Mouse (Mus musculus) kidney, embryonic 16.5 days (tissue): Measurements from ENCODE around the gene Per2. TPM values are rescaled to one million over a fixed set of nuclear protein-coding genes. Genes with fewer than 3 reads are reported as not detected.
A peak's percentile ranks its signal among the peaks of the same experiment; 100 is the strongest.

Experiments
- ATAC-seq: fragments of 200-750 bp; cut with Nextera tagmentation; 2 replicates; pipeline ENCODE4 v1.8.0; 2017; ENCODE audit warnings: moderate TSS enrichment; ENCODE audit not compliant: low FRiP score, low TSS enrichment
- H3K27ac ChIP-seq: fragments of 300-500 bp; sonication (generic); 2 replicates; pipeline ENCODE4 v1.5.1; 2014; ENCODE audit warnings: low read length
- H3K27me3 ChIP-seq: fragments of 300-500 bp; sonication (generic); 2 replicates; pipeline ENCODE4 v1.6.1; 2014; ENCODE audit warnings: low read length, control low read depth, mixed read lengths; ENCODE audit not compliant: insufficient read depth
- H3K36me3 ChIP-seq: fragments of 300-500 bp; sonication (generic); 2 replicates; pipeline ENCODE4 v1.6.1; 2014; ENCODE audit warnings: low read length, control low read depth, mixed read lengths; ENCODE audit not compliant: insufficient read depth
- H3K4me1 ChIP-seq: fragments of 300-500 bp; sonication (generic); 2 replicates; pipeline ENCODE4 v1.6.1; 2014; ENCODE audit warnings: low read length, control low read depth, mixed read lengths; ENCODE audit not compliant: insufficient read depth
- H3K4me2 ChIP-seq: fragments of 300-500 bp; sonication (generic); replicated peaks from 2 replicates; pipeline ENCODE4 v1.6.1; 2014; ENCODE audit warnings: low read depth, low read length
- H3K4me3 ChIP-seq: fragments of 300-500 bp; sonication (generic); 2 replicates; pipeline ENCODE4 v1.5.1; 2014; ENCODE audit warnings: mild to moderate bottlenecking, low read length
- H3K9ac ChIP-seq: fragments of 300-500 bp; sonication (generic); replicated peaks from 2 replicates; pipeline ENCODE4 v1.6.1; 2014; ENCODE audit warnings: low read length
- H3K9me3 ChIP-seq: fragments of 300-500 bp; sonication (generic); 2 replicates; pipeline ENCODE4 v1.6.1; 2016; ENCODE audit warnings: low read length, control low read depth
- WGBS: fragments of 180-500 bp; shearing (Covaris S2); extraction: QIAGEN DNeasy Blood & Tissue Kit; methylation state at CpG from one replicate; pipeline ENCODE4 v1.1.7; 2014; 5-methylcytosine and 5-hydroxymethylcytosine counted together
- polyA plus RNA-seq: library from polyadenylated mRNA; unstranded; fragments of >200 nt; fragmentation: Nextera tagmentation; extraction: Ambion mirVana; gene quantifications from 2 replicates; pipeline ENCODE4 v1.2.1, GENCODE M21; 2015

The Per2 gene
- polyA plus RNA-seq, 1 experiment from 2014 or later: 4.2 TPM

DNA sequence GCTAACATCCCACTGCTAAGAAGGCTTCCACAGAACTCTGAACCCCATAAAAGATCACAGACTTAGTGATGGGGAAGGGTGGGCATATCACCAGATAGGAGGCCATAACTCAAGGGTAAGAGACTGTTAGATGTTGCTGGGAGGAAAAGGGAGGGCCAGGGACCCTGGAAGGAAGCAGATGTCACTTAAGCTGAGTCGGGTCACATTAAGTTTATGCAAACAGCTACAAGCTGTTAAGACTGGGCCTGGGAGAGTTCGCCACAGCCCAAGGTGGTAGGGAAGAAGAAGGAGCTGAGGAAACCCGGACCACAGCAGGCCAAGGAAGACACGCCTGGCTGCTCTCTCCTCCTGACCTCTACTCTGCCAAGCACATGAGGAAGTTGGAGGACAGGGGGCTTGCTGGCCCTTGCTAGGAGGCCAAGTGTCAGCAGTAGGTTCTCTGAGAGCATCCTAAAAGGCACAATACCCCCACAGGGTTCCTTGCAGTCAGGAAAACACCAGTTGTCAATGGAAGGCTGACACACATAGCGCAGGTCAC lies 7.5 kb downstream of the Per2 start:
- H3K9me3 ChIP-seq: peaks cover 7% of the 10 kb centered on the region
- WGBS: 24% methylated on average over 5 of the region's 5 CpGs

DNA sequence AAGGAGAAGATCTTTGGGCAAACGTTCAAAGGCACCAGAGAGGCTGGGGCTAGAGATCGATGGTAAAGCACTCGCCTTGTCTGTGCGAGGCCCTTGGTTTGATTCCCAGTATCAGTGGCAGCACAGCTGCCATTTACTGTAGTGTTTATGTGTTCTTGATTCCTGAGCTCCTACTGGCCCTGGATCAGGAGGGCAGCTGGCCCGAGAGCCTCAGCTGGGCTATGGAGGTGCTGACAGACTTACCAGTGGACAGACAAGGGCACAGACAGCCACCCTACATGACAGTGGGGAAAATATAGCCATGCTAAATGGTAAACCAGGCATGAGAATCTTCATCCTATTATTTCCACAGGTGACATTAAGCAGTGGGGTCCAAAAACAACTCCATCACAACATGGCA lies 8.3 kb downstream of the Per2 start:
- Histone ChIP-seq H3K9ac (no peak overlapping the region), H3K4me3 (no peak overlapping the region), H3K27ac (no peak overlapping the region), H3K36me3 (peaks cover 15% of the 10 kb centered on the region), H3K27me3 (no peaks in the 10 kb centered on the region), H3K4me1 (peaks cover 49% of the 10 kb centered on the region), H3K4me2 (no peak overlapping the region), H3K9me3 (peaks cover 7% of the 10 kb centered on the region)
- ATAC-seq: no peak
- WGBS: 72% methylated on average over 5 of the region's 5 CpGs

More for the DNA sequence above, 7.5 kb downstream of the Per2 start:
- Histone ChIP-seq H3K27ac (peak overlapping the region; percentile 47), H3K9ac (0 out of 2 replicates have a peak overlapping the region, but pooled peaks have one; percentile 31), H3K36me3 (peaks cover 15% of the 10 kb centered on the region), H3K27me3 (no peaks in the 10 kb centered on the region), H3K4me3 (no peak overlapping the region), H3K4me1 (peaks cover 49% of the 10 kb centered on the region), H3K4me2 (no peak overlapping the region)
- no peak for ATAC-seq

DNA sequence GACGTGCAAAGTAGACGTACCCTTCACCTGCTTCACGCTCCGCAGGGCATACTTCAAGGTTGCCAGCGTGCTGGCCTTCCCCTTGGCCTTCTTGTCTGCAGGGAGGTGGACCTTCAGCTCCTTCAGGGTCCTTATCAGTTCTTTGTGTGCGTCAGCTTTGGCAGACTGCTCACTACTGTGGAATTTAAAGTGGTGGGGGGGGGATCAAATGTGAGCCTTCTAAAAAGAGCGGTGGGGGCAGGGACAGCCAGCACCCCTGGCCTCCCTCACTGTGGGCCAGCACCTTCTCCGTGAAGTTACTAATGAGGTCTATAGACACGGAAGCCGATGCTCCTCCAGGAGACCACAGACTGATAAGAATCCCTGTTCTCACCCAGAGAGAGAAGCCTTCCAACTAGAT lies 10.4 kb downstream of the Per2 start:
- no peak overlapping the region for H3K27ac ChIP-seq
- no peak for ATAC-seq
- 79% methylated on average over 10 of the region's 10 CpGs for WGBS
- peaks cover 31% of the 10 kb centered on the region for H3K4me1 ChIP-seq
- H3K27me3 ChIP-seq: no peaks in the 10 kb centered on the region
- H3K4me2 ChIP-seq: no peak overlapping the region
- H3K9ac ChIP-seq: no peak overlapping the region
- H3K4me3 ChIP-seq: no peak overlapping the region
- H3K9me3 ChIP-seq: peaks cover 7% of the 10 kb centered on the region
- H3K36me3 ChIP-seq: peaks cover 15% of the 10 kb centered on the region

DNA sequence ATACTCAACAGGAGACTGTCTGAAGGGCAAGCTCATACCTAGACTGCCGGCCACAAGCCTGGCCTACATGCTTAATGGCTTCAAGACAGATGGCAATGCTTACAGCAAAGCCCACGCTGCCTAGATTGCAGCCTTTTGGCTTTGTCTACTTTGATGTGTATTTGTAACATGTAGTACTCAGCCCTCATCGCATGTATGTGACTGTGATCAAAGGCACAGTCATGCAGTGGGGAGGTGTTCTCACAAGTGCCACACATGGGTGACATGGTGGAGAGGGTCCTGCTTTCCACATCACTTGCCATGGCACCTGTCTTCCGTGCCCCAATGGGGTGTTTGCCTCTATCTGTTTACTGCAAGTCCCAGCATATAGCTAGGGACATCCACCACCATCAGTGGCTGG lies 12.6 kb downstream of the Per2 start:
- Histone ChIP-seq H3K27ac (peak overlapping the region; percentile 67), H3K4me2 (no peak overlapping the region), H3K4me1 (peaks cover 20% of the 10 kb centered on the region), H3K27me3 (no peaks in the 10 kb centered on the region), H3K4me3 (no peak overlapping the region), H3K36me3 (peaks cover 15% of the 10 kb centered on the region), H3K9ac (peak overlapping the region; percentile 29; the same call in 1 of the 2 replicates), H3K9me3 (peaks cover 7% of the 10 kb centered on the region)
- WGBS: 79% methylated on average over 4 of the region's 4 CpGs
- no peak for ATAC-seq

DNA sequence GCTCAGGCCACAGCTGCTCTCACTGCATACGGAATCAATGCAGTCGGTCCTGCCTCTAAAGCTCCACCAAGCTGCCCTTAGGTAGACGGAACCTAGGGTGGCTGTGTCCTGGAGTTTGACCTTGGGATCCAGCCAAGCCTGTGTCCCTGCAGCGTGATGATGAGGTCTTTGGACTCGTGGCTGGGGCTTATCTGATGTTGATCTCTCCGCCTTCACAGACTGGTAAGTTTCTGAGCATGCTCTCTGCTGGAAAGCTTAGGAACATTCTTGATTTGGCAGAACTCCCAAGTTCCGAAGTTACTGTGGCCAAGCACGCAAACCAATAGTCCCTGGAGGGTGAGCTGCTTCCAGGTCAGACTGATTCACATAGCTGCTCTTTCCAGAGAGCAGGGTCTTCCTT lies 13.1 kb downstream of the Per2 start:
- WGBS: 55% methylated on average over 8 of the region's 8 CpGs
- Histone ChIP-seq H3K9ac (peak overlapping the region; percentile 29; the same call in 1 of the 2 replicates), H3K27ac (peak overlapping the region; percentile 67), H3K9me3 (peaks cover 7% of the 10 kb centered on the region), H3K4me3 (no peak overlapping the region), H3K27me3 (no peaks in the 10 kb centered on the region), H3K36me3 (peaks cover 15% of the 10 kb centered on the region), H3K4me1 (peaks cover 16% of the 10 kb centered on the region), H3K4me2 (no peak overlapping the region)
- peak; percentile 55; the same call in 1 of the 2 replicates for ATAC-seq

DNA sequence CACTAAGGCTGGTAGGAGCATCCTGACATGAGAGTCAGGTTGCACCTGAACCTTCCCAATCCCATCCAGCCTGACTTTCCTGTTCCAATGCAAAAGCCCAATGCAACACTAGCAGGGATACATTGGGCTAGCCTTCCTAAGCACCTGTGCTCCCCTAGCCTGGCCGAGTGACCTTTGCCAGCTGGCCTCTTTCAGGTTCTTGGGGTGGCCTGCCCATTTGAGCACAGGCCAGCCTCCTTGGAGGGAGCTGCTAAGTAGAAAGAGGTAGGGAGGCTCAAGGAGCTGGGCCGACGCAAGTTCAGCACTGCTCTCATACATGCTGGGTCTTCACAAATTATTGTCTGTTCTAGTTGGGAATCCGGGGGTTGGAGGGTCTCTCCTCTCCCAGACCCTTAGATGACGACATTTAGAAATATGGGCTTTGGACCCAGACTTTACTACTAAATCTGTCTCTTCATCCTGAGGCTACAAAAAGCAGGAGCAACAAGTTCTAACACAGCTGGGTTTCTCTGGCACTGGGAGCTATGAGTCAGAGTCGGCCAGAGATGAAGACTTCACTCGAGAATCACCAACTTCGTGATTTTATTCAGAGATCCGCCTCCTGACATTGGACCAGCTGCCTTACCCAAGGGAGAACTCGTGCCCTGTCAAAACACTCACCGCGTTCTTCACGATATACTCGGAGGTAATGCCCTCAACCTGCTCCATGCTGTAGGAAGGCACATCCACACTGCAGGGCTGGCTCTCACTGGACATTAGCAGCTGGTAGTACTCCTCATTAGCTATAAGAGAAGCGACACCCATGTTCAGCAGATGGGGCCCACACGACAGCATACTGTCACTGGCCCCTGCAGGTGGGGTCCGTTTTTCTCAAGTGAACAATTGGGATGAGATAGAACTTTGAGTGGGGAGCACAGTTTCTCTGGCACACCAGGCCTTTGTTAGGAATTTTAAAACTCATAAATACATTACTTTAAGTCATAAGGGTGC lies 14.0 kb downstream of the Per2 start:
- no peak overlapping the region for H3K9ac ChIP-seq
- peaks cover 7% of the 10 kb centered on the region for H3K9me3 ChIP-seq
- ATAC-seq: no peak
- 85% methylated on average over 17 of the region's 17 CpGs for WGBS
- H3K27ac ChIP-seq: peak overlapping the region; percentile 67; the same call in 1 of the 2 replicates
- no peak overlapping the region for H3K4me3 ChIP-seq
- H3K4me2 ChIP-seq: no peak overlapping the region
- H3K27me3 ChIP-seq: no peaks in the 10 kb centered on the region
- H3K4me1 ChIP-seq: peaks cover 13% of the 10 kb centered on the region
- H3K36me3 ChIP-seq: peaks cover 15% of the 10 kb centered on the region

DNA sequence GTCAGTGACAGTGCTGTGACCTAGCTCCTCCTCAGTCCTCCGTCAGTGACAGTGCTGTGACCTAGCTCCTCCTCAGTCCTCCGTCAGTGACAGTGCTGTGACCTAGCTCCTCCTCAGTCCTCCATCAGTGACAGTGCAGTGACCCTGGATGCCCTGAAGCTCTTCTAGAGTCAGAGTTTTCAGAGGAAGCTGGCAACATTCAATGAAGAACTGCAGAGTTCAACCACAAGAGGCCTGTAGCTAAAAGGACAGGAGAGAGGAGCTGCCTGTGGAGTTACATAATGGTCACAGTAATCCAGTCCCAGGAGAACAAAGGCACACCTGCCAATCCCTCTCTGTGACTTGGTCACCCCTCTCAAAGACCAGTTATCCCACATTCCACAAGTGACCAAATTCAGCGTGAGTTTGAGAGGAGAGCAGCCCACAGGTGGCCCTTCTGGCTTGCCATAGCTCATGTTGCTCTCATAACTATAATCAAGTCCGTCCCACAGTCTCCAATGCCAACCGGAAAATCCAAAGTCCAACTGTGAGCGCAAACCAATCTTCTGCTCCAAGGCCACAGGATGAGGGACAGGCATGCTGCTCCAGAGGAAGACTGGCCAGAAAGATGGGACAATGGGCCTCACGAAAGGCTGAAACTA lies 16.7 kb downstream of the Per2 start:
- ATAC-seq: no peak
- no peak overlapping the region for H3K9ac ChIP-seq
- H3K4me3 ChIP-seq: no peak overlapping the region
- H3K36me3 ChIP-seq: peaks cover 4% of the 10 kb centered on the region
- H3K4me1 ChIP-seq: peaks cover 13% of the 10 kb centered on the region
- peaks cover 5% of the 10 kb centered on the region for H3K9me3 ChIP-seq
- H3K27me3 ChIP-seq: no peaks in the 10 kb centered on the region
- 83% methylated on average over 6 of the region's 7 CpGs for WGBS
- no peak overlapping the region for H3K27ac ChIP-seq
- no peak overlapping the region for H3K4me2 ChIP-seq

DNA sequence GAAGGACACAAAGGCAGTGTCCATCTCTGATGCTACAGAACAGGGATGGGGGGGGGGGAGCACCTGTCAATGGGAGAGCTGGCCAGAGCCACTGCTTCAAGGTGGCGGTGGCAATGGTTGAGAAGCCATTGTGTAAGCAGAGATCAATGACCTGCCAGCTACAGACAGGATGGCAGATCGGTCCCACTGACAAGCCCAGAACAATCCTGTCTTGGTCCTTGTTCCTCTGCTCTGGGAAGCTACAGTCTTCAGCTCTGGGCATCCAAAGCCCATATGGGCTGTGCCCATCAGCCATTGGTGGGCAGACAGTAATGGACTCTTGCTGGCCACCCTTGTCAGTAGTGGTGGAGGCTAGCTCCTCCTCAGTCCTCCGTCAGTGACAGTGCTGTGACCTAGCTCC lies 17.3 kb downstream of the Per2 start:
- Histone ChIP-seq H3K9me3 (no peaks in the 10 kb centered on the region), H3K9ac (no peak overlapping the region), H3K4me2 (no peak overlapping the region), H3K36me3 (no peaks in the 10 kb centered on the region), H3K4me1 (peaks cover 13% of the 10 kb centered on the region), H3K4me3 (no peak overlapping the region), H3K27ac (no peak overlapping the region), H3K27me3 (no peaks in the 10 kb centered on the region)
- ATAC-seq: no peak
- WGBS: 96% methylated on average over 3 of the region's 3 CpGs

DNA sequence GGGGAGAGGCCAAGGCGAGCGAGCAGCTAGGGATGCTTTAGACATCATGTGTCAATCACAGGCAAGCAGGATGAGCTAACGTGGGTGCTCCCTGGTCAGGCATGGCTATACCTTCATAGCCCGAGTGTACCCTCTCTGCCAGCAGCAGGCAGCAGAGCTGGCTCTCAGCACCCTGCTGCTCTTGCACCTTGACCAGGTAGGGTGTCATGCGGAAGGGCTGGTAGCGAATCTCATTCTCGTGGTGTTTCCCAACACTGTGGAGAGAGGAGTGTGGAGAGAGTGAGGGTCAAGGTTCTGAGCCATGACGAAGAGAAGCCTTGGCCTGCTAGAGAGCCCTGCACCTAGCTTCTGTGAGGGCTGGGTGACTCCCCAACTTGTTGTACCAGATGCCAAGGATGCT lies 19.3 kb downstream of the Per2 start:
- H3K9me3 ChIP-seq: no peaks in the 10 kb centered on the region
- no peak for ATAC-seq

More for the DNA sequence above, 19.3 kb downstream of the Per2 start:
- H3K4me3 ChIP-seq: no peak overlapping the region
- H3K27ac ChIP-seq: no peak overlapping the region
- 92% methylated on average over 8 of the region's 8 CpGs for WGBS
- H3K4me2 ChIP-seq: no peak overlapping the region
- H3K9ac ChIP-seq: no peak overlapping the region
- H3K4me1 ChIP-seq: peaks cover 15% of the 10 kb centered on the region
- no peaks in the 10 kb centered on the region for H3K27me3 ChIP-seq
- H3K36me3 ChIP-seq: no peaks in the 10 kb centered on the region
